Mouse (Mus musculus) heart, embryonic 15.5 days (tissue): ENCODE measurements around the gene Tex14. TPM values are rescaled to one million over a fixed set of nuclear protein-coding genes. Genes with fewer than 3 reads are reported as not detected.

Experiments
- ATAC-seq: fragments of 200-750 bp; cut with Nextera tagmentation; replicated peaks from 2 replicates; pipeline ENCODE4 v1.8.0; 2017; ENCODE audit warnings: low read depth, moderate TSS enrichment; ENCODE audit not compliant: insufficient number of reproducible peaks, insufficient read depth, low FRiP score
- H3K27ac ChIP-seq: fragments of 300-500 bp; sonication (generic); 2 replicates; pipeline ENCODE4 v1.5.1; 2015; ENCODE audit warnings: mild to moderate bottlenecking, inconsistent platforms
- H3K27me3 ChIP-seq: fragments of 300-500 bp; sonication (generic); 2 replicates; pipeline ENCODE4 v1.6.1; 2015; ENCODE audit warnings: inconsistent platforms
- H3K36me3 ChIP-seq: fragments of 300-500 bp; sonication (generic); 2 replicates; pipeline ENCODE4 v1.6.1; 2015; ENCODE audit warnings: mild to moderate bottlenecking, inconsistent platforms
- H3K4me1 ChIP-seq: fragments of 300-500 bp; sonication (generic); replicated peaks from 2 replicates; pipeline ENCODE4 v1.6.1; 2015; ENCODE audit warnings: inconsistent platforms
- H3K4me2 ChIP-seq: fragments of 300-500 bp; sonication (generic); 2 replicates; pipeline ENCODE4 v1.6.1; 2015; ENCODE audit warnings: inconsistent platforms, mild to moderate bottlenecking, moderate library complexity
- H3K4me3 ChIP-seq: fragments of 300-500 bp; sonication (generic); 2 replicates; pipeline ENCODE4 v1.5.1; 2015; ENCODE audit warnings: mild to moderate bottlenecking, inconsistent platforms
- H3K9ac ChIP-seq: fragments of 300-500 bp; sonication (generic); 2 replicates; pipeline ENCODE4 v1.6.1; 2015; ENCODE audit warnings: mild to moderate bottlenecking, inconsistent platforms
- H3K9me3 ChIP-seq: fragments of 300-500 bp; sonication (generic); replicated peaks from 2 replicates; pipeline ENCODE4 v1.6.1; 2016; ENCODE audit warnings: inconsistent platforms
- WGBS: fragments of 180-500 bp; shearing (Covaris S2); methylation state at CpG from one replicate; pipeline ENCODE4 v1.1.7; 2015; ENCODE audit warnings: mixed read lengths; 5-methylcytosine and 5-hydroxymethylcytosine counted together
- polyA plus RNA-seq: library from polyadenylated mRNA; unstranded; fragments of >200 nt; fragmentation: Nextera tagmentation; extraction: Ambion mirVana; gene quantifications from 2 replicates; pipeline ENCODE4 v1.2.1, GENCODE M21; 2015

Tex14 gene
- polyA plus RNA-seq, result 0.24 and 0.27 TPM in 2 replicates

DNA sequence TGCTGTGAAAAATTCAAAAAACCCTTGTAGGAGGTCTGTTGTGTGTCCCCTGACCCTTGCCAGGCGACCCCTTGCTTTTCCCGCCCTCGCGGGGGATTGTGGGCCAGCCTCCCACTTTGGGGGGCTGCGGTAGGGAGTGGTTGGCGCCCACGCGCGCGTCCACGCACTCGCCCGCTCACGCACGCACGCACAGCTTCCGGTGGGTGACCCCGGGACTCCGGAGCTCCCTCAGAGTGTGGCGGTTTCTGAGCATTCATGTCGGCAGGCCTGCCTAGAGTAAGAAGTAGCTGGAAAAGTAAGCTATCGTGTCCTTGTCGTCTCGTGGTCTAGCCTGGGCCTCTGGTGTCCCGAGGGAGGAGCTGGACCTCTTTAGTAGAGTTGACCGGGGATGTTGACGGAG, at the start of gene Tex14, which contains the start of gene Rad51c:
TSS of gene Tex14 (plus strand) at position 190 of the 400 bp plus-strand sequence.
TSS of gene Rad51c (minus strand) at position 79 of the 400 bp plus-strand sequence.
- peak within 1 kb of the TSS; percentile 68 for H3K4me2 ChIP-seq
- peak within 1 kb of the TSS; percentile 92 for H3K27ac ChIP-seq
- no peaks in the 10 kb centered on the region for H3K9me3 ChIP-seq
- H3K27me3 ChIP-seq, result no peaks in the 10 kb centered on the region
- no peak; the same call in 1 of the 2 replicates for ATAC-seq
- H3K4me1 ChIP-seq, result peaks cover 4% of the 10 kb centered on the region
- 71% methylated on average over 27 of the region's 27 CpGs for WGBS
- peak within 1 kb of the TSS; percentile 65 for H3K4me3 ChIP-seq
- no peaks in the 10 kb centered on the region; the same call in 1 of the 2 replicates for H3K36me3 ChIP-seq
- H3K9ac ChIP-seq, result peak within 1 kb of the TSS; percentile 70

DNA sequence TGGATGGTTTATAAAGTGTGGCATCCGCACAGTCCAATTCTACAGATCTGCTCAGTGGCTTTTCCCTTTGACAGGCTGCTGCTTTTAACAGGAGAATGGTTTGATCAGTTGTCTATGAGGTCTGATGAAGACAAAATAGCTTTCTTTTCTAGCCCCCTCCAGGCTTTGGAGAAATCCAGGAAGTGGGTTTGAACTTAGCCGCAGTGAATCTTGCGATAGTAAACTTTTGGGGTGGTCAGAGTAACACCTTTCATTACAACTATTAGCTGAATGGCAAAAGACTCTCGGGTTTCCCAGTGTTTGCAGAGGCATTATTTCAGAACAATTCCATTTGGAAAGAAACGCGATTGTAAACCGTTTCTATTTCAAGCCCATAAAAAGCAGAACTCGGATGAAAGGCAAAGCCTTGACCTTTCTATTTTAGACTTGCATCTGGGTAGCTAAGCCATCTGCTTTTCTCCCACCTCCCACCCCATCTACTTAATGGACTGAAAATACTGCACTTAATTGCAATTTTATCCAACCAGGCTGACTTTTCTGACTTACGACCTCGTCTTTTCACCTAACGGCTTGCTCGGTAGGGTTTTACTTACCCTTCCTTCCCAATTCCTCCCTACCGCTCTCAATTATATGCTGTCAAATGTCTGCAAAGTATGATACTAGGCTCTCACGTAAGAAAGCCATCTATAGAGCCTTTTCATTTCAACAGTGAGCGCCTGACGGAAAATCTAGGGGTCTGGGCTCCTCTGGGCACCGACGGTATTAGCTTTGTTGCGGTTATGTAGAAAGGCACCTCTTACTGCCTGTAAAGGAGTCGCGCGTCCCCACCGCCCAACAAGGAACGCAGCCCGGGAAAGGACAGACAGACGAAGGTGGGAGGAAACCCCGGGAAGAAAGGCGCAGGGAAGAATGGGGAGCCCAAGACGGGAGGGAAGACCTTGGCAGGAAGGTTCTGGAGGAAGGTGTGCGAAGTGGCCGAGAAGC, 47.3 kb upstream of the Tex14 start:
- no peaks in the 10 kb centered on the region for H3K36me3 ChIP-seq
- 6% methylated on average over 31 of the region's 31 CpGs for WGBS
- H3K4me2 ChIP-seq, result peak overlapping the region; percentile 77
- H3K27me3 ChIP-seq, result peaks cover 8% of the 10 kb centered on the region; the same call in 1 of the 2 replicates
- ATAC-seq, result no peak
- H3K4me1 ChIP-seq, result peaks cover 14% of the 10 kb centered on the region
- H3K4me3 ChIP-seq, result peak overlapping the region; percentile 65
- H3K9me3 ChIP-seq, result no peaks in the 10 kb centered on the region
- peak overlapping the region; percentile 48; the same call in 1 of the 2 replicates for H3K27ac ChIP-seq
- H3K9ac ChIP-seq, result peak overlapping the region; percentile 65

DNA sequence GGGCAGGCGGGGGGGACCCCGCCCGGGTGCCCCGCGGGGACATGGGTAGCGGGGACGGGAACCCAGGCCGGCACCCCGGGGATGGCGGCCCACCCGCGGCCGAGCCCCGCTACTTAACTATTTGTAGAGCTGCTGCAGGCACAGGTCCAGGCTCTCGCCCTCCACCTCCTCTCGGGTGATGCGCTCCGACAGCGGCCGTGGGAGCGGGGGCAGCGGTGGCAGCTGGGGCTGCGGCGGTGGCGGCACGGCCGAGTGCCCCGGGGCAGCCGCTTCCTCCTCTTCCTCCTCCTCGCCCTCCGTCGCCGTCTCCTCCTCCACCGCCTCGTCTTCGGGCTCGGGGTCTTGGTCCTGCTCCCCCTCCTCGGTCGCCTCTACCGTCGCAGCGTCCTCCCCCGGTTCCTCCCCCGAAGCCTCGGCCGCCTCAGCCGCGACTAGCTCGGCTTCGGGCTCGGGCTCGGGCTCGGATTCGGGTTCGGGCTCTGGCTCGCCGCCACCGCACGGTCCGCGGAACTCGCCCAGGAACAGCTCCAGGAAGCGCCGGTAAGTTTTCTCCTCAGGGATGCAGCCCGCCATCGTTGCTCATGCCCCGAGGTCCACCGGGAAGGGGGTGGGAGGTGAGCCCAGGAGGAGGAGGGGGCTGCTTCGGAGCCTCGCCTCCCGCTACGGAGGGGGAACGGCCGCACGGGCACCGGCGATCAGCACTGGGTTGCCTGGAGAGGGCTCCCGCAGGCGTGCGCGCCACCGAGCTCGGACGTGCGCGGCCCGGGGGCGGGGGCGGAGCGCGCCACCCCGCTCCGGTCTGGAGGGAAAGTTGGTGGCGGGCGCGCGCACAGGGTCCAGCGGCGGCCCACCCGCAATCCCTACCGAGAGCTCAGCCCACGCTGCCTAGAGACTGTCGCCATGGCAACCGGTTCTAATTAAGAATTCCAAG, 46.3 kb upstream of the Tex14 start, which contains the start of gene Ppm1e:
TSS of gene Ppm1e (minus strand) at position 693 of the 931 bp plus-strand sequence.
- H3K36me3 ChIP-seq, result no peaks in the 10 kb centered on the region
- peak within 1 kb of the TSS; percentile 65 for H3K9ac ChIP-seq
- ATAC-seq, result peak; percentile 94
- H3K9me3 ChIP-seq, result no peaks in the 10 kb centered on the region
- peak within 1 kb of the TSS; percentile 48 for H3K27ac ChIP-seq
- H3K27me3 ChIP-seq, result peaks cover 8% of the 10 kb centered on the region; the same call in 1 of the 2 replicates
- peaks cover 14% of the 10 kb centered on the region for H3K4me1 ChIP-seq
- under 1% methylated on average over 101 of the region's 104 CpGs for WGBS
- H3K4me2 ChIP-seq, result peak within 1 kb of the TSS; percentile 77
- peak within 1 kb of the TSS; percentile 65 for H3K4me3 ChIP-seq

DNA sequence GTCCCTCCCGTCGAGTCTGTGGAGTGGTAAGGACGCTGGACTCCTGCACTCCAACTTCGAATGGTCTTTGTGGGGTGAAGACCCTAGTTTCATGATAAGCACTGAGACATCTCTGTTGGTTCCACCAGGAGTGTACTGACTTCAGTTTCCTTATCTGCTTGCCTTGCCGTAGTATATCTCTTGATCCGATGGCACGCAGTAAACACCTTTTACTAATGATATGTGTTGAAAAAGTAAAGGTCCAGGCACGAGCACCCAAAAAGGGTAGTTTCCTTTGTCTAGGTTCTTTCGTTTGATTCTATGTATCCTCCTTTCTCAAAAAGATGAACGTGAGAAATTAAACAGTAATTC, 45.6 kb upstream of the Tex14 start:
- 15% methylated on average over 10 of the region's 10 CpGs for WGBS
- Histone ChIP-seq H3K4me3 (peak overlapping the region; percentile 65), H3K9ac (peak overlapping the region; percentile 65), H3K9me3 (no peaks in the 10 kb centered on the region), H3K36me3 (no peaks in the 10 kb centered on the region), H3K4me2 (peak overlapping the region; percentile 77), H3K27ac (no peak overlapping the region), H3K27me3 (peaks cover 8% of the 10 kb centered on the region; the same call in 1 of the 2 replicates), H3K4me1 (peaks cover 14% of the 10 kb centered on the region)
- no peak for ATAC-seq

DNA sequence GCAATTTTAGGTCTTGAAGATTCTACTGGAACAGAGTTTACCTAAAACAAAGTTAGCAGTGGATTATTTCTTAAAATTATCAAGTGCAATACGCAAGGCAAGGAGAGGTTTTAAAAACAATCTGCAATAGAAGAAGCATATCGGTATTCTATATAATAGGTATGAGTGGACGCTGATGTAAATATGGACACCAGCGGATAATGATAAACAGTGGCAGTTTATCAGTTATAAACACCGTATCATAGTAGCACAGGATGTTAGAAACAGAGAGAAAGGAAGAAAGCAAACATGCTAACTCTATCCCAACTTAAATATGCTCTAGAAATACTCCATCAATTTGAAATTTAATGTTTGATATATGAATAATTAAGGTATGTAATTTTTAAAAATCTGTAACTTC, 39.7 kb upstream of the Tex14 start:
- H3K9me3 ChIP-seq, result no peaks in the 10 kb centered on the region
- no peak overlapping the region for H3K27ac ChIP-seq
- no peaks in the 10 kb centered on the region for H3K36me3 ChIP-seq
- ATAC-seq, result no peak
- no peaks in the 10 kb centered on the region for H3K4me1 ChIP-seq
- peaks cover 5% of the 10 kb centered on the region; the same call in 1 of the 2 replicates for H3K27me3 ChIP-seq
- WGBS, result 81% methylated on average over 5 of the region's 5 CpGs
- no peak overlapping the region for H3K9ac ChIP-seq
- no peak overlapping the region for H3K4me2 ChIP-seq
- no peak overlapping the region for H3K4me3 ChIP-seq

DNA sequence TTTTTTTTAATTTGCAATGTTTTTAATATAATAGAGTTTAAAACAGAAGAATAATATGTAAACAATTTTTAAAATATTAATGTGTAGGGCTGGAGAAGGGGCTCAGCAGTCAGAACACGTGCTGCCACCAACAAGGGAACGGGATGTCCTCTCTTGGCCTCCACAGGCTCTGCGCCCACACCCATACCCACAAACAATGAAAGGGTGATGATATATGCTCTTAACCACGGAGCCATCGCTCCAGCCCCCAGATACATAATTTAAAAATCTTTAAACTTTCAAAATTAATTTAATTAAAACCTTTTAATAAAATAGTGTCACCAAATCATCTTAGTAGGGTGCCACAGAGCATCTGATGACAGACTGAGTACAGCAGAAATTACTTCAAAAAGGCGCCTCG, 37.8 kb upstream of the Tex14 start:
- no peak overlapping the region for H3K27ac ChIP-seq
- ATAC-seq, result no peak
- H3K4me1 ChIP-seq, result no peaks in the 10 kb centered on the region
- H3K9me3 ChIP-seq, result no peaks in the 10 kb centered on the region
- H3K9ac ChIP-seq, result no peak overlapping the region
- no peaks in the 10 kb centered on the region for H3K36me3 ChIP-seq
- WGBS, result 79% methylated on average over 7 of the region's 7 CpGs
- no peaks in the 10 kb centered on the region for H3K27me3 ChIP-seq
- H3K4me2 ChIP-seq, result no peak overlapping the region
- no peak overlapping the region for H3K4me3 ChIP-seq

DNA sequence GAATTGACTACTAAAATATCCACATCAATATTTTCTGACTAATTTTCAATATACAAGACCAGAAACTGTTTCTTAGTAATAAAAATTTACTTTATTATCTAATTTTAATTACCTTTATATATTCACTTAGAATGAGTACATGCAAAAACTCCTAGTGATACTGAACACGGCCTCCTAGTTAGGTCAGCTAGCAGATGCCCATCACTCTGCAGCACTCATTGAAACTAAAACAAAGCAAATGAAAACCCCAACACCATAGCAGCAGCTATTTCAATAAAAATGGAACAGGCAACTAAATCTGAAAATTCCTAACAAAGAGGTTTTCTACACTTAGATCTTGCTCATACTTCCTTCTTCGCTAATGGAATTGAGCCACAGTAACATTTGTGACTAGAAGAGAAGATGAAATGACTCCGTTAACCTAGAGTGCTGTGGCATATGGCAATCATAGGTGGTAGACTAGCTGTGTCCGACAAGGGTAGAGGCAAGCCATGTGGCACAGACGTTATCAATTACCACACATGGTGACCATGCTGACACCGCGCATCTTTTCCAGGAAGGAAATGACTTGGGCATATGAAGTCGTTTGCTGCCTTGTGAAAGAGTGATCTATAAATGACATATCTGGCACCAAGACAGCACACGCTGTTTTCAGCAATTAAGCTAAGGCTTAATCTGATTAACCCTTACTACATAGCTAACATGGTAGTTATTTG, 36.8 kb upstream of the Tex14 start:
- Histone ChIP-seq H3K27ac (no peak overlapping the region), H3K27me3 (no peaks in the 10 kb centered on the region), H3K4me1 (no peaks in the 10 kb centered on the region), H3K4me3 (no peak overlapping the region), H3K36me3 (no peaks in the 10 kb centered on the region), H3K9ac (no peak overlapping the region), H3K4me2 (no peak overlapping the region), H3K9me3 (no peaks in the 10 kb centered on the region)
- WGBS, result 69% methylated on average over 9 of the region's 9 CpGs
- no peak for ATAC-seq

DNA sequence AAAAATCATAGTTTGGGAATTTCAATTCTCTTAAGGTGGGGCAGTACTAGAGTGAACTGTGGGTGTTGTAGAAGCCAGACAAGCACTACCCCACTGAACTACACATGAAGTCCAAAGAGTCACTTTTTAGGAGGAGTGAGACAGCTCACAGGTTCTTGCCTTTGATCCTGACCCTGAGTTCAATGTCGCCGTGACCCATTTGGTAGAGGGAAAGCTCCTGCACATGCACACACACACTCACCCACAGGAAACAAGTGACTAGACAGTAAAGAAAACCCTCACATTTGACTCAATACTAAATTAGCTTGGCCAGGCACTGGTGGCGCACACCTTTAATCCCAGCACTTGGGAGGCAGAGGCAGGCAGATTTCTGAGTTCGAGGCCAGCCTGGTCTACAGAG, 20.3 kb upstream of the Tex14 start:
- 96% methylated on average over 4 of the region's 4 CpGs for WGBS
- H3K4me2 ChIP-seq, result no peak overlapping the region
- H3K9me3 ChIP-seq, result no peaks in the 10 kb centered on the region
- peaks cover 4% of the 10 kb centered on the region; the same call in 1 of the 2 replicates for H3K36me3 ChIP-seq
- H3K27ac ChIP-seq, result no peak overlapping the region
- H3K9ac ChIP-seq, result no peak overlapping the region
- no peaks in the 10 kb centered on the region for H3K4me1 ChIP-seq
- no peak overlapping the region for H3K4me3 ChIP-seq
- ATAC-seq, result no peak
- H3K27me3 ChIP-seq, result no peaks in the 10 kb centered on the region

DNA sequence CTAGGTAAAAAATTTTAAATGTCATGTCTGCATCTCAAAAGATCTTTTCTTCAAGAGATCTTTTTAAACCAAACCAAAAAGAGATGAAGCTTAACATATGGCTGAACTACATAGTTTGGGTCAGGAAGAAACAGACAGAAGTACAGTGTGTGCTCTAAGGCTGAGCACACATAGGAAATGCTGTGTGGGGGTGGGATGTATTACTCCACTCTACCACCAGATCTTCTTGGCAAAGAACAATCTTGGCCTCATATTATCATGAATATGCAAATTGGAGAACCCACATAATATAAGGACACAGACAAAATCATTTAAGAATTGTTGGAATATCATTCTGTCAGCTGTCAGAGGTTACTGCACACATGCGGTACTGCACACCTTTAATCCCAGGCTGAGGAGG, 19.2 kb upstream of the Tex14 start:
- no peak overlapping the region for H3K4me2 ChIP-seq
- H3K4me1 ChIP-seq, result no peaks in the 10 kb centered on the region
- H3K36me3 ChIP-seq, result no peaks in the 10 kb centered on the region
- H3K27ac ChIP-seq, result no peak overlapping the region
- H3K9me3 ChIP-seq, result no peaks in the 10 kb centered on the region
- WGBS, result 90% methylated on average over 1 of the region's 1 CpGs
- no peak overlapping the region for H3K4me3 ChIP-seq
- no peaks in the 10 kb centered on the region for H3K27me3 ChIP-seq
- no peak for ATAC-seq
- H3K9ac ChIP-seq, result no peak overlapping the region

DNA sequence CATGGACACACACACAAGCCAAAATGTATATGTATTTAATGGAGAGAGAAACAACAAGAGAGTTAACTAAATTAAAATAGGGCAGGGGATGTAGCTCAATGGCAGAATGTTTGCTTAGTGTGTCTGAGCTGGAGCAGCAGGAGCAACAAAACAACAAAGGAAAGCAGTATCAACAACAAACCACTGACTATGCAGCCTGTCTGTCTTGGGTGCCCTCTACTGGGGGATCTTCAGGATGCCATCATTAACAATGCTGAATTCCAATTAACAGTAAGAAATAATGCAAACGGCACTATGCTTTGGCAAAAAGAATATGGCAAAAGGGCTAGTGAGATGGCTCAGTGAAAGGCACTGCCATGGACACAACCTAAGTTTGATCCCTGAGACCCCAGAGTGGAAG, 11.0 kb upstream of the Tex14 start:
- no peaks in the 10 kb centered on the region for H3K9me3 ChIP-seq
- ATAC-seq, result no peak
- no peak overlapping the region for H3K9ac ChIP-seq
- H3K27me3 ChIP-seq, result no peaks in the 10 kb centered on the region
- H3K36me3 ChIP-seq, result no peaks in the 10 kb centered on the region
- 40% methylated on average over 1 of the region's 1 CpGs for WGBS
- H3K4me3 ChIP-seq, result no peak overlapping the region
- no peak overlapping the region for H3K27ac ChIP-seq
- no peak overlapping the region for H3K4me2 ChIP-seq
- no peaks in the 10 kb centered on the region for H3K4me1 ChIP-seq
